Mouse (Mus musculus) layer of hippocampus, adult 18-20 months (tissue): ENCODE results near the gene 4930568D16Rik. TPM values are rescaled to one million over a fixed set of nuclear protein-coding genes. Genes with fewer than 3 reads are reported as not detected.

Experiments
- DNase-seq, 2 experiments: peaks; one replicate each; pipeline ENCODE4 v3.0.0; 2022; ENCODE audit warnings: low spot score in 2 of 2
- long read RNA-seq: library from polyadenylated mRNA; stranded (forward); transcript quantifications from one replicate; pipeline ENCODE4 v2.0.0, GENCODE M21; 2021
- total RNA-seq, 2 experiments: library from RNA; stranded (reverse); gene quantifications; 2 replicates each; pipeline ENCODE4 v1.2.3; 2021

The 4930568D16Rik gene
- not detected for total RNA-seq
- long read RNA-seq = 0 reads

DNA sequence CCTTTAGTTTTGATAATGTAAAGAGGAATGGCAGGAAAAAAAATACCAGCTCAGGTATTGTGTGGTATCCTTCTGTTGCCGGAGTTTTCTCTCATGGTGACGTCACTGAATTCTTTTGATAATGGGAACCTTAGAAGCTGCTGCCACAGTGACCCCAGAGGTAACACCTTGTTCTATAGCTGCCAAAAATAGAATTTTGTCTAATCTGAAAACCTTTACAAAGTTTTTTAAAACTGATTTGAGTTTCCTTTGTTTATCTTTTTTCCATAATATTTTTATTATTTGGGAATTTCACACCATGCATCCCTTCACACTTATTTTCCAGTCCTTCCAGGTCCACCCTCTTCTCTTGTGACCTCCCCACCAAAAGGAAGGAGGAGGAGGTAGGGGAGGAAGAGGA, at the start of gene 4930568D16Rik:
Gene 4930568D16Rik (minus strand): TSS at position 101 of the 400 bp plus-strand sequence.
- no peak for DNase-seq

DNA sequence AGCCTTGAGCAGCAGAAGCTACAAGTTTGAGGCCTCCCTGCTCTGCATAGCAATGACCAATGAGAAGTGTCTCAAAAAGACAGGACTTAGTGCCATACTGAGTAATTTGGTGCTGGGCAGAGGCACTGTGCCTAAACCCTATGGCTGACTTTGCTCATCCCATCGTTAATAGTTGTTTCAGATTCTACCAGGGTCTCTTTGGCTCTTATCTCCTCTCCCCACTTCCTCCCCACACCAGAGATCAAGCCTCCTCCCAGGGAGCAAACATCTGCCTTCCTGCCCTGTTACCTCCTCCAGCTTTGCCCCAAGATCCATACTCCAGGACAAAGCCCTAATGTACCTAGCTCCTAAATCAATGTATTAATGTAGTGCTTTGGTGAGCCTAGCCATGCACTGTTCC, 49.7 kb upstream of the 4930568D16Rik start:
- DNase-seq = no peak

DNA sequence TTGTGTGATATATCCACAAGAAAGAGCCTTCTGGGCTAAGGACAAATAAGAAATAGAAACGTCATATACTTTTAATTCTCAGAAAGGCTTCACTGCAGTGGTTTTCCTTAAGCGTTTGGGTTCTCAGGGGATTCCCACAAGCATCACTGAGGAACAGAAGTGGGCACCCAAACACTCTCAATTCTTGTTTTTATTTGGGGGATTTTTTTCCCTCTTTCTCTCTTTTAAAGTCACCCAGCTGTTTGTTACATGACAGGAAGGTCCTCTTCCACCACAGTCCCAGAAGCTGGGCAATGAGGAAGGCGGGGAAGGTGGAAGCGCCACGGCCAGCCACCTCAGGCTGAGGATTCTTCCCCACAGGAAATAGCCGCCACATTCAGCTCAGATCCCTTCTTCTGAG, 48.9 kb upstream of the 4930568D16Rik start:
- DNase-seq = no peak

DNA sequence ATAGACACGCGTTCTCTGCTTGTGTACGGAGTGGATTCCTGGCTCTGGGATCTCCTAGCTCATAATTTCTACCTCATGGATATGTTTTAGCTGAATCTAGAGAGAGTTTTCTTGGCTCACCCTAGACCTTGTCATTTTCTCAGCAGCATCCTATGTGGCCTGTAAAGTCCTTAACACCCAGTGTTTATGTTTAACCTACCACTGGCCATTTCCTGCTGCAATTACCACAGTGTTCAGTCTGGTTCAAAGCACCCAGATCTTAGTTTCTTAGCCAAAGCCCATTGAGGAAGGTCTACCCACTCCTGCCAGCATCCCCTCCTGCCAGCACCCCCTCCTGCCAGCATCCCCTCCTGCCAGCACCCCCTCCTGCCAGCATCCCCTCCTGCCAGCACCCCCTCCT, 45.3 kb upstream of the 4930568D16Rik start:
- DNase-seq = no peak

DNA sequence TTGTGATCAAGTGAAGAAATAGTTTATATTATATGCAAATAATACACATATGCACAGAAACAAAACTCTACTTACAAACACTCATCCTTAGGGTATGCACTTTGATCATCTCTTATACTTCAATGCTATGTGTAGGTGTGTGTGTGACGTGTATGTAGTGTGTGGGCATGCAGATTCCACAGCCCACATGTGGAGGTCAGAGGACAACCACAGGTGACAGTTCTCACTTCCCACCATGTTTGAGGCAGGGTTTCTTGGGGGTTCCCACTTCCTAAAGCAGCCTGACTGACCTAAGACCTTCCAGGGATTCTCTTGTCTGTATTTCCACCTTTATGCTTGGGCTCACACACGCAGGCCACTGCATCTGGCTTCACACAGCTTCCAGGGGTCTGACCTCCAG, 44.7 kb upstream of the 4930568D16Rik start:
- no peak for DNase-seq

DNA sequence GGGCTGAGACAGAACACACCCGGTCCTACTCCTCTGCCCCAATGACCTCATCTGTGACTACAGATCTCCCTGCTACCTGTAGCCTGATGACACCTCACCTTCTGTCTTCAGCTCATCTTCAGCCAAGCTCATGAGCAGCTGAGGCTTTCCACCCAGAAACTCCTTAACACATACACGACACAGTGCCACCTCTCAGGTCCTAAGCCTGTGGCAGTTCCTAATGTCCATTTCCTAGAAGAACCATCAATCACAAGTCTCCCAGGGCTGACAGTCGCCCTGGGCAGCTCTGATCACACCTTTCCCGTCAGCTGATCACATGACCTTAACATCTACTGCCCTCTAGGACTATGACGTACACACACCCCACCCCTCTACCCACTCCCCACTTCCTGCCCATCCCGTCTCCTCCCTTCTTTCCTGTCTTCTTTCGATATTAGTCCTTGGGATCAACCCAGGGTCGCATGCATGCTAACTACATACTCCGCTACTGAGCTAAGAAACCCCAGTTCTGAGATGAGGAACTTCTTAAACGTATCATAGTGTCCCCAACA, 44.2 kb upstream of the 4930568D16Rik start:
- no peak for DNase-seq

DNA sequence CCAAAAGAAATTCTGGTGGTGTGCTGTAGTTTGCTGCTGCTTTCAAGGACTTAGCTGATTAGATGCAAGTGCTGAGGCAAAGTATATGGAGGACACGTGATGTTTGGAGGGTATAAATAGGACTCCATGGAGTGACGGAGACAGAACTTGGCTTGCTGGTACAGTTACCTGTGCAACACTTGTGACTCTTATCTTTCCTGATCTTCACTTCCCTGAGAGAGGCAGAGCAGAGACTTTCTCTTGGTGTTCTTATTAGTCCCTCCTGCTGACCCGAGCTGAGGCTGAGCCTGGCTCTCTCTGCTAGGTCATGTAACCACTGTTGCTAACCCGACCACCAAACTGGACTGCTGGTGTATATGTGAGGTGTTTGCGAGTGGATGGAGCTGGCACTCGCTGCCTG, 41.9 kb upstream of the 4930568D16Rik start:
- no peak for DNase-seq

DNA sequence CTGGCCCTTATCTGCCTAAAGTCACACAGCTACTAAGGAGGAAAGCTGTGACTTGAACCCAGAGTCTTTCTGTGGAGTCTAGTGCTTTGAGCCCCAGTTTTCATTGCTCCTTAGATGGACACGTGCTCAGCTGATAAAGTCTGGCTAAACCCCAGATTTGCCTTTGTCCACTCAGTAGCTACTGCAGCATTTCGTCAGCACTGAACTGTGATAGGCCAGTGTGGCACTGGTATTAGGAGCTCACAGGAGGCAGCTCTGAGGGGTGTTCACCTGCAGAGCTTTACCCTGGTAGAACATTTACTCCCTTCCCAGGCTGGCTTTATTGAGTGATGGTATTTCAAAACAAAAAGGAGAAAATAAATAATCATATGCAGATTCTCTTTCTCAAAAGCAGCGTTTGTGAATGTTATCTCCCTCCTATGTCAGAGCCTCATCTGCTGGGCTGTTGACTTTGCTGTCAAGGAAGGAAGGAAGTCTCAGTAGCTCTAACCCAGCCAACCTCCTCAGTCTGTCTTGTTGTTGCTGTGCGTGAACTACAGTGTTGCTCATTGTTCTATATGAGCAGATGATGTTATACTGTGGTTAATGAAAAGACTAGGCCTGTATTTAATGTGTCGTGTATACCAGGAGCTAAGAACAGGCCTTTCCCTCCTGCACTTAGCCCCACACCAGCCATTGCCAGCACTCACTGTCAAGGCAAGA, 41.0 kb upstream of the 4930568D16Rik start:
- no peak for DNase-seq

DNA sequence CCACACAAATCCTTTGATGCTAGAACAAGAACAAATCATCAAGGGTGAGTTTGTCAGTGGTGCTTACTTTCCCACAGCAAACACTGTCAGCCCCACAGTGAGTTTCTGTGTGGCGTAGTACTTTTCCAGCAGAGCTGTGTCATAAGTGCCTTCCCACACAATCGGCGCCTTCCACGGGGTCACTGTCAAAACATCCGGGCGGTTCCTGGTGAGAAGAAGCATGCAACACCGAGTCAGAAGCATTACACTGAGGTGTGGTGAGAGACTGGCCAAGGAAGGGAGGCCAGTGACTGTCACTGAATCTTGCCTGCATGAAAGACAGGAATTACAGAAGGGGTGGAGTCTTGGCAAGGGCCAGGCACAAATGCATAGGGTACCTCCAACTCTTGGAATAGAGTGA, 40.3 kb upstream of the 4930568D16Rik start:
- DNase-seq = no peak

DNA sequence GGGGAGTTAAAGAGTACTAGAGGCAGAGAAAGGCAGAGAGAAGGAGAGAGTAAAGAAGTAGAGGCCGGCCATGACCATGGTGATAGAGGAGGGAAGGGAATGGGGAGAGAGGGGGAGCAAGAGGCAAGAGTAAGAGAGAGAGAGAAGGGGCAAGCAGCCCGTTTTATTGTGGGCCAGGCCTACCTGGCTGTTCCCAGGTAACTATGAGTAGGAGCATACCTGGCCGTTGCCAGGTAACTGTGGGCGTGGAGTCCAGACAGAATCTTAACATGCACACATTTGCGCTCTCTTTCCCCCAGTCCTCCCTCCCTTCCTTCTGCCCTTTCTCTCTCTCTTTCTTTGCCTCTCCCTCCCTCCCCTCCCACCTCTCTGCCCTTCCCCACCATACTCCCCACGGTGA, 39.7 kb upstream of the 4930568D16Rik start:
- no peak for DNase-seq

DNA sequence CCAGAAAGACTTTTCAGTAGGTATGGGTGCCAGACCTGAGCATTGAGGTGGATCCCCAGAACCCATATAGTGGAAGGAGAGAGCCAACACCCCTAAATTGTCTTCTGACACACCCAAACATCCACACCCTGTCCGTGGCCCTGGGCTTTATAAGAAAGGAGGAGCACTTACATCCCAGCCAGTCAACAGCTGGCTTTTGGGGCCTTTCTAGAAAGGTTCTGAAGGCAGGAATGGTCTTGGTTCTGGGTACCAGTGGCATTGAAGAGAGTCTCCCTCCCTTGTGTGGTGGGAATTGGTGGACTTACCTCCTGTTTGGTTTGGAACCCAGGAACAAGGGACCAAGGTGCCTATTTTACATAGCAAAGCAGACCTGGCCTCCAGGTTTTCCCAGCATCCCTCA, 39.1 kb upstream of the 4930568D16Rik start:
- no peak for DNase-seq

DNA sequence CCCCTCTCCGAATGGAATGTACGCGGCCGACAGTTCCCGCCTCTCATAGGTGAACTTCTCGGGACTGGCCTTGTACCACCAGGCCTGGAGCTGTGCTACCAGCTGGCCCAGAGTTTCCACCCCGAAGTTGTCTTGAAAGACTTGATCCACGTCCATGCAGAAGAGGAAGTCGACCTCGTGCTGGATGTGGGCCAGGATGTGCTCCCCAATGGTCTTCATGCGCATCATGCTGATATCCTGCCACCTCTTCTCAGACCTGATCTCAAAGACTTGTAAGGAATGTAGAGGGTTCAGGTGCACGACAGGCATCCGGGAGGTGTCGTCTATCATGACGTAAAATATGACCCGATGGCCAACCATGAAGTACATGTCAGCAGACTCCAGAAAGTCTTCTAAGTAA, 34.9 kb upstream of the 4930568D16Rik start:
- no peak for DNase-seq

DNA sequence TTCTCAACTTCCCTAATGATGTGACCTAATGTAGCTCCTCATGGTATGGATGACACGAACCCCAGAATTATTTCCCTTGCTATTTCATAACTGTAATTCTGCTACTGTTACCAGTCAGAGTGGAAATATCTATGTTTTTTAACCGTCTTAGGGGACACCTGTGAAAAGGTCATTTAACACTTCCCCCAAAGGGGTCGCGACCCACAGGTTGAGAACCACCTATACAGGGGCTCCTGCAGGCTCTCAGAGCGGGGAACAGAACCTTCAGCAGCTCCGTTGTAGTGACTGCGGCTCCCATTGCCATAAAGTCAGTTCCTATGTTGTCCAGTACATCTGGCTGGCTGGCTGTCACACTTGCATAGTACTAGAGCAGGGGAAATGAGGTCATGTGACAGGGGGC, 33.2 kb upstream of the 4930568D16Rik start:
- DNase-seq = no peak

DNA sequence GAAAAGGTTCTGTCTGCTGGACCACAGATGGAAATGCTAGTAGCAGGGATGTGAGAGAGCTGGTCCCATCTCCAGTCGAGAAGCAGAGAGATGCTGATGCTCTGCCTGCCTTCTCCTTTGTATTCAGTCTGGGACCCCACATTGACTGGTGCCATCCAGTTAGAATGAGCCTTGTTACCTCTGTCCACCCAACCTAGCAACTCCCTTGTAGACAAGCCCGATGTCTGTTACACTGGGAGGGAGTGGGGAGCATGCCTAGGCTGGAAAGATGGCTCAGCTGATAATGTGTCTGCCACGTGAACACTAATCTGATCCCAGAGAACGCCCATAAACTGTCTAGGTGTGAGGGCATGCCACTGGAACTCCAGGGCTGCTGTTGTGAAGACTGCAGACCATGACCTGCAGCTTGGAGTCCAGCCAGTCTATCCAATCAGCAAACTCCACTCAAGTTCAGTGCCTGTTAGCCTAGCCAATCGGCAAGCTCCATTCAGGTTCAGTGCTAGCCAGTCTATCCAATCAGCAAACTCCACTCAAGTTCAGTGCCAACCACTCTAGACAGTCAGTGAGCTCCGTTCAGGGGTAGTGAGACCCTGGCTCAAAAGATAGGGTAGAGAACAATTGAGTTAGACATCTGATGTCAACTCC, 30.8 kb upstream of the 4930568D16Rik start:
- DNase-seq = no peak

DNA sequence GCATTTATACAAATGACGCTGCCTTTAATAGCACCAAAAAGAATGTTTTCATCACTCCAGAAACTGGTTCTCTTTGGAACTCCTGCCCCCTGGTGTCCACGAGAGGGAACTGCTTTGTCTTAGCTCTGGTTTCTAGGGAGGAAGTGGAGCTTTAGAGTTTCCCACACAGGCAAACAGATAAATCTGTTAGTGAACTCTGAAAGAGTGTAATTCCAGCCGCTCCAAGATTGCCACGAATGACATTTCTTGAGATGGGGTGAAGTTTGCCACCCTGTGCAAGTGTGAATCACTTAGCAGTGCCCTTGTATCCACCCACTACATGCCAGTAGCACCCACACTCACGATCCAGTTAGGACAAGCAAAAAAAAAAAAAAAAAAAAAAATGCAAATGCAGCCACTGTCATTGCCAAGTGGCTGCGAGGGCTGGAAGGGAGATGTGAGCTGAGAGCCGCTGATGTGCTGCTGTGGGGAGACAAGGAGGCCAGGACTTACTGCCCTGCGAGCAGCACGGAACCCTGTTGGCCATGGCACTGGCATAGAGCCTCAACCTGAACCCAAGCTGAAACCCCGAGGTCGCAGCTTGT, 30.2 kb upstream of the 4930568D16Rik start:
- peak; percentile 70 to 84 for DNase-seq

DNA sequence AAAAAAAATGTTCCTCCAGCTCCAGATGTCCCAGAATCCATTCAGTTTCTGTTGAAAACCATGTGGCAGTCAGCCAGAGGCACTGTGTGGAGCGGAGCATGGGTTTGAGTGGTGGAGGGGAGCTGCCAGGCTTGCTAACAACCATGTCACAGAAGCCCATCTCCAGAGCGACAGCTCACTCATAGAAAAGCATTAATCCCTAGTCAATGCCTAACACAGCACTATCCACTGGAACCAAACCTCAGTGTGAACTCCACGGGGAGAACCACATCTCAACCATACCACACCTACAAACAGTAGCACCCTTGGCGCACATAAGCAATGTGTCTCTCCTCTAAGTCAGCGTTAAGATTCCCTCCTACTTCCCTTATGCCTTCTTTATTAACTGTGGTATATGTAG, 29.6 kb upstream of the 4930568D16Rik start, which contains the start of gene 4930402F06Rik:
Gene 4930402F06Rik (minus strand): TSS at position 80 of the 400 bp plus-strand sequence.
- DNase-seq = peak; percentile 12 to 51

DNA sequence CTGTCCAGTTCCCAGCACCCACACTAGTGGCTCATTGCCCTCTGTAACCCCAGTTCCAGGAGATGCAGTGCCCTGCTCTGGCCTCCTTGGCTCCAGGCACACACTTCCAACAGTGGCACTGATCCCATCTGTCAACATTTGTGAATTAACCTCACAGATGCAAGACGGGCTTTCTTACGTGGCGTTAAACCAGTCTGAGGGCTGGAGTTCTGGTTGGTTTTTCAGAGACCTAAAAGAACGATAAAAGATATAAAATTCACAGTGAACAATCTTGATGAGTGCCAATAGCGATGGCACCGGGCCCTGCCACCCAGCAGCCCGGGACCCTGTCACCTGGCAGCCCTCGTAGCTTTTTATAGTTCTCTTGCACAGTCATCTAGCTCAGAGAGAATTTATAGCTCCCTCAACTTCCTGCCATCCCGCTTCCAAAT, 17.9 kb upstream of the 4930568D16Rik start:
- DNase-seq = no peak

DNA sequence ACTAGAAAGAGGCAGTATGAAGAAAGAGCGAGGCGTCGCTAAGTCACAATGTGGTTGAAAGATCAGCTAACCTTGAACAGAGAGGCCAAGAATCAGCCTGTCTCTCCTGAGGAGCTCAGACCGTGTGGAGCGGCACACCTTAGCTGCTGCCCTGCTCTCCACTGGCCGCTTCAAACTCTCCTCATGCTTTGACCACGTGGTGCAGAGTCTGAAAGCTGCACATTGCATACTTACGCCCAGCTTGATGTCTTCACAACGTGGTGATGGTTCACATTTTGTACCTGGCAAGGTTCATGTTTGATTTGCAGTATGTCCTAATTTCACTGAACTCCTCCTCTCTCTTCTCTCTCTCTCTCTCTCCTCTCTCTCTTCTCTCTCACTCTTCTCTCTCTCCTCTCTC, 11.8 kb upstream of the 4930568D16Rik start:
- DNase-seq = no peak

DNA sequence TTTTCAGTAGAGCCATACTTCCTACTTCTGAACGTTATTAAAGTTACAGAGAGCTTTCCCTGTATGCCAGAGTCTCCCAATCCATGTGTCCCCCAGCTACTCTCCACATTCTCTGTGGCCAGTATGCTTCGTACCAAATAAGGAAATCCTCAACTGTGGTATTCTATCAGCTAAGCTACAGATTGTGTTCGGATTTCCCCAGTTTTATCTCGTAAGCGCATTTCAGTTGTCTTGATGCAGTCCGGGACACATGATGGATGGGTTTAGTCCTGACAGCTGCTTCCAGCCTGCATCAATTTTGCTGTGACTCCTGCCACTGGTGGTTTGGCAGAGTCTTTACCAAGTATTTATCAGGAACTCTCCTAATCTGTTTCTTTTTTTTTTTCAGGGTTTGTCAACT, 10.1 kb upstream of the 4930568D16Rik start:
- no peak for DNase-seq

DNA sequence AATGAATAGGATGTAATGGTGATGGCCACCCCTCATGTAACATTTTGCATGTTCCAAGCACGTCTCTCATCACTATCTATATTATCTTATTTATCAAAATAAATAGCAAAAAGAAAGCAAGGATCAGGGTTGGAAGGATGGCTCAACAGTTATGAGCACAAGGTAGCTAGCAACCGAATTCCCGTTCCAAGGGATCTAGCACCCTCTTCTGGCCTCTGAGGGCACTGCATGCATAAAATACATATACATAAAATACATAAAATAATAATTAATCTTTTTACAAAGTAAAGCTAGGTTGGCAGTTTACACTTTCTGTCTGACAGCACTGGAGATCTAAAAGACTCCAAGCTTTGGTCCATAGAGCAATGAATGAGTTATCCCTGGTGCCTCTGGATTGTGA, 5.5 kb upstream of the 4930568D16Rik start:
- DNase-seq = no peak

DNA sequence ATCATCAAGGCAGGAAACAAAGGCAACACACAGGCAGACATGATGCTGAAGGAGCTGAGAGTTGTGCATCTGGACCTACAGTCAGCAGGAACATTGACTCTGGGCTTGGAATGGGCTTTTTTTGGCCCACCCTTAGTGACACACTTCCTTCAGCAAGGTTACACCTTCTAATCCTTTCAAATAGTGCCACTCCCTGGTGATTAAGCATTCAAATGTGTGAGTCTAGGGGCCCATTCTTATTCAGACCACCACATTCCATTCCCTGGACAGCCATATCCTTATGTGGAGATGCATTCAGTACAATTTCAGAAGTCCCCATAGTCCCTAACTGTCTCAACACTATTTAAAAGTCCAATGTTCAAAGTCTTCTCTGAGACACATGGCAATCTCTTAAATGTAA, 3.2 kb upstream of the 4930568D16Rik start:
- no peak for DNase-seq

DNA sequence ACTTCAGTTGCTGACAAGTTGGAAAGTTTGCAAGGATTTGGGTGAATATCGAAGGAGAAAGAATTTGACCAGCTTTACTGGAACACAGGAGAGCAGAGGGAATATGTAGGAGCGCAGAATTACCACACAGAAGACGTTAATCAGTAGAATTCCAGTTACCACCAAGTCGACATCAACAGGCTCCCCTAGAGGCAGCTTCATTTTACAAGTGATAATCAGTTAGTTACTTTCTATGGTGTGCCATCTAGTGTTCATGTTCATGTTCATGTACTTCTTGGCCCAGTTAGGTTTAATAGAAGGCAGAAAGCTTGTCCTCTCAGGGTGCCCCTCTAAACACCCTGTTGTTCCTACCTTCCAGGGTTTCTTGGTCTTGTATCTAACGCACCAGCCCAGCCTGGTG, 18.3 kb downstream of the 4930568D16Rik start:
- no peak for DNase-seq
